Mouse (Mus musculus) neural tube, embryonic 14.5 days (tissue): ENCODE data around the gene Ttc39b. TPM values are rescaled to one million over a fixed set of nuclear protein-coding genes. Genes with fewer than 3 reads are reported as not detected.

Experiments used
- ATAC-seq: fragments of 200-750 bp; cut with Nextera tagmentation; 2 replicates; pipeline ENCODE4 v1.8.0; 2017; ENCODE audit warnings: low read depth, mild to moderate bottlenecking, moderate TSS enrichment, moderate library complexity
- H3K27ac ChIP-seq: fragments of 300-500 bp; sonication (generic); 2 replicates; pipeline ENCODE4 v1.5.1; 2014; ENCODE audit warnings: low read depth, mild to moderate bottlenecking, control low read depth, low read length, moderate library complexity, mixed read lengths
- H3K27me3 ChIP-seq: fragments of 300-500 bp; sonication (generic); 2 replicates; pipeline ENCODE4 v1.6.1; 2014; ENCODE audit warnings: low read length; ENCODE audit not compliant: control insufficient read depth, insufficient read depth
- H3K36me3 ChIP-seq: fragments of 300-500 bp; sonication (generic); 2 replicates; pipeline ENCODE4 v1.6.1; 2014; ENCODE audit warnings: low read length, mixed read lengths; ENCODE audit not compliant: control insufficient read depth, insufficient read depth
- H3K4me1 ChIP-seq: fragments of 300-500 bp; sonication (generic); 2 replicates; pipeline ENCODE4 v1.6.1; 2014; ENCODE audit warnings: low read length; ENCODE audit not compliant: control insufficient read depth, insufficient read depth
- H3K4me2 ChIP-seq: fragments of 300-500 bp; sonication (generic); 2 replicates; pipeline ENCODE4 v1.6.1; 2014; ENCODE audit warnings: mild to moderate bottlenecking, low read depth, low read length, control low read depth
- H3K4me3 ChIP-seq: fragments of 300-500 bp; sonication (generic); 2 replicates; pipeline ENCODE4 v1.5.1; 2014; ENCODE audit warnings: low read depth, low read length, control low read depth, mixed read lengths
- H3K9ac ChIP-seq: fragments of 300-500 bp; sonication (generic); replicated peaks from 2 replicates; pipeline ENCODE4 v1.6.1; 2014; ENCODE audit warnings: low read depth, mild to moderate bottlenecking, control low read depth, low read length, mixed read lengths
- H3K9me3 ChIP-seq: fragments of 300-500 bp; sonication (generic); 2 replicates; pipeline ENCODE4 v1.6.1; 2016; ENCODE audit warnings: low read length; ENCODE audit not compliant: control insufficient read depth
- WGBS: fragments of 180-500 bp; shearing (Covaris S2); extraction: QIAGEN DNeasy Blood & Tissue Kit; methylation state at CpG from one replicate; pipeline ENCODE4 v1.1.7; 2014; 5-methylcytosine and 5-hydroxymethylcytosine counted together
- polyA plus RNA-seq: library from polyadenylated mRNA; unstranded; fragments of >200 nt; fragmentation: Nextera tagmentation; extraction: Ambion mirVana; gene quantifications from 2 replicates; pipeline ENCODE4 v1.2.1, GENCODE M21; 2014

Gene Ttc39b
- polyA plus RNA-seq, 1 experiment from 2014 or later = 10.9 TPM

DNA sequence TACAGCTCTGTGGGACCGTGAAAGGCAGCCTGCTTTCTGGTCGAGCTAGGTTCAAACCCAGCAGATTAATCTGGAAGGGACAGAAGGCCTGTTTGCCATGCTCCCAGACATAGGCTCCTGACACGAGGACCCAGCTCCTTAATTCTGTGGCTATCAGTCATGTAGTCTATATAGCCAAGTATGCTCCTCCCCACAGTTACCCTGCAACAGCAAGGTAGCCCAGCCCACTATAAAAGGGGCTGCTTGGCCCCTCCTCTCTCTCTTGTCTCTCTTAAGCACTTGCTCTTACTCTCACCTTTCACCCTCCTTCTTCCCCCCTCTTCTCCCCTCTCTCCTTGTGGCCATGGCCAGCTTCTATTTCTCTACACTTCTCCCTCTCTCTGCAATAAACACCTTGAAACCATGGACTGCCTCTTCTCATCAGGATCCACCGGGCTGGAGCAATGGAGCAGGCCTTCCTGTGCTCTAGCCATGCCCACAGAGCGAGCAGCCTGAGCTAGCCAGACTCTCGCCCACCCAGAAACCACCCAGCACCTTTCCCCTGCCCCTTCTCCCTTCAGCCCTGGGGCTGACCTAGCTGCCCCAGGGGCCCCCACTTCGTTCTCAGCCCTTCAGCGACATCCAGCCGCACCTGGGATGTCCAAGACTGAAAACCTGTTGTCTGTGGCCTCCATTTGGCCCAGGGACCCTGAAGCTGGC lies 51.0 kb downstream of the Ttc39b start:
- Histone ChIP-seq H3K4me2 (no peak overlapping the region), H3K27ac (no peak overlapping the region), H3K9ac (no peak overlapping the region), H3K4me3 (no peak overlapping the region), H3K36me3 (no peaks in the 10 kb centered on the region), H3K4me1 (no peaks in the 10 kb centered on the region), H3K9me3 (no peaks in the 10 kb centered on the region), H3K27me3 (no peaks in the 10 kb centered on the region)
- no peak for ATAC-seq
- 87% methylated on average over 9 of the region's 9 CpGs for WGBS

DNA sequence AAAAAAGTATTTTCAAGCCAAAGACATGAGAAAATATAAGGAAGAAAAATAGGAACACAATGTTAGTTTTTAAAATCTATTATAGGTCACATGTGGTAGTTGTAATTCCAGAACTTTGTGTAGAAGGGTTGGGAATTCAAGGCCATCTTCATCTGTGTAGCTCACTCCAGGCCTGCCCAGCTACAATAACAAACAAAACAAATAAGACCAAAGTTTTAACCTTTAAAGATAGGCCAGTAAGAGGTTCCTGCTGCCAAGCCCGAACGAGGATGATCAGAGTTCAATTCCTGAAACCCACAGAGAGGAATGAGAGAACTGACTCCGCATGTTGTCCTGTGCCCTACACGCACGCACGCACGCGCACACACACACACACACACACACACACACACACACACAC lies 53.6 kb downstream of the Ttc39b start:
- H3K4me1 ChIP-seq = no peaks in the 10 kb centered on the region
- H3K4me2 ChIP-seq = no peak overlapping the region
- no peaks in the 10 kb centered on the region for H3K9me3 ChIP-seq
- H3K27ac ChIP-seq = no peak overlapping the region
- no peak overlapping the region for H3K9ac ChIP-seq
- WGBS = 95% methylated on average over 8 of the region's 8 CpGs
- no peaks in the 10 kb centered on the region for H3K27me3 ChIP-seq
- no peaks in the 10 kb centered on the region for H3K36me3 ChIP-seq
- H3K4me3 ChIP-seq = no peak overlapping the region
- ATAC-seq = no peak

DNA sequence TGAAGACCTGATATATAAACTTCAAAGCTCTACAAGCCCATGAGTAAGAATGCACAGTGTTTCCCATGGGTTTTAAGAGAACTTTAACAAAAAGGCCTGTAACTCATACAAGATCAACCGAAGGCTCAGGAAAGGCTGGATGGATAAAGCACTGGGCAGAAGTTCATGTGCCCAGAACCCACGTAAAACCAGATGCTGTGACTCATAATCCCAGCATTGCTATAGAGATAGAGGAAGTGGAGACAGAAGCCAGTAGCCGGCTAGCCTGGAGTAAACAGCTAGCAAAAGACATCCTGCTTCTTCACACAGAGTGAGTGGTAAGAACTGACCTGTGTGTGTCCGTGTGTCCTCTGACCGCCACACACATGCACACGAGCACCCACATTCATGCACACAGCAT lies 54.4 kb downstream of the Ttc39b start:
- H3K36me3 ChIP-seq = no peaks in the 10 kb centered on the region
- H3K4me1 ChIP-seq = no peaks in the 10 kb centered on the region
- WGBS = 92% methylated on average over 6 of the region's 6 CpGs
- H3K27me3 ChIP-seq = no peaks in the 10 kb centered on the region
- H3K4me2 ChIP-seq = no peak overlapping the region
- no peak overlapping the region for H3K9ac ChIP-seq
- ATAC-seq = no peak
- no peak overlapping the region for H3K4me3 ChIP-seq
- no peaks in the 10 kb centered on the region for H3K9me3 ChIP-seq
- no peak overlapping the region for H3K27ac ChIP-seq

DNA sequence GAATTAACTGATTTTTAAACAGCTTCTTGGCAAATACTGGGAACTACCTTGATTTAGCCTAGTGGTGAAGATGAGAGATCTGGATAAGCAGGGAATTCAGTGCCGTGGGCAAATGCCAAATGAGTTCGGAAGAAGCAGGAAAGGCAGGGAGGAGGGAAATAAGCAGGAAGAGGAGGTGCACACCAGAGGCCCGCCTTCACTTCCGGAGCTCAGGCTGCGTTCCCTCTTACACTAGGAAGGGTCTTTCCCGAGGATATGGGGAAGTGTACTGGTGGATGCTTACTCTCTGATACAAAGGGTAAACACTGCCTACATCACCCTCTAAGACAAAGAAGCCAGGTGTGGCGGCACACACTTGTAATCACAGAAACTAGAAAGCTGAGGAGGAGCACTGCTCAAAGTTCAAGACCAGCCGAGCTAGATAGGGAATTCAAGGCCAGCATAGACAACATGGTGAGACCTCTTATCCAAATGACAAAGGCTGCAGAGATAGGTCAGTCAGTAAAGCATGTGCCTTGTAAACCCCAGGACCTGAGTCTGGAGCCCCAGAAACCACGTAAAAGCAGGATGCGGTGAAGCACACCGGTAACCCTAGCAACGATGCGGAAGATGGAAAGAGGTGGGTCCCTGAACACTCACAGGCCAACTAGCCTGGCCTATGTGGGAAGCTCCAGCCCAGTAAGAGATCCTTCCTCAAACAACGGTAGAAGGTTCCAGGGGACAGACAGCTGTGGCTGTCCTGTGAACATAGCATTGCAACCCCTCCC lies 57.9 kb downstream of the Ttc39b start:
- H3K27me3 ChIP-seq = no peaks in the 10 kb centered on the region
- H3K4me1 ChIP-seq = no peaks in the 10 kb centered on the region
- 75% methylated on average over 14 of the region's 14 CpGs for WGBS
- peak; percentile 28; the same call in 1 of the 2 replicates for ATAC-seq
- H3K4me3 ChIP-seq = no peak overlapping the region
- no peak overlapping the region for H3K9ac ChIP-seq
- no peak overlapping the region for H3K27ac ChIP-seq
- H3K9me3 ChIP-seq = no peaks in the 10 kb centered on the region
- no peaks in the 10 kb centered on the region for H3K36me3 ChIP-seq
- no peak overlapping the region for H3K4me2 ChIP-seq

DNA sequence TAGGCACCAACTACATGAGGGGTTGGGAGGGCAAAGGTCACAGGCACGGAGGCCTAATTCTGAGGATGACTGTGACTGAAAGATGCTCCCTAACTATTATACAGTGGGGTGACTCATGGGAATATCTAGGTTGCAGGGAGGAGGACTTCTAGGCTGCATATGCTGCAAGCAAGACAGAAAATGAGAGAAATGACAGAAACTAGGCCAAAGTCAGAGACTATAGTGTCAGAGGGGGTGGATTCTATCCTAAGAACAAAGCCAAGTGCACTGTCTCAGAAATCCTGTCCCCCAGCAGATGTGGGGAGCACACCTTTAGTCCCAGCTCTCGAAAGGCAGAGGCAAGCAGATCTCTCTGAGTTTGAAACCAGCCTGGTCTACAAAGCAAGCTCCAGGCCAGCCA lies 59.2 kb downstream of the Ttc39b start:
- no peak overlapping the region for H3K27ac ChIP-seq
- H3K4me2 ChIP-seq = no peak overlapping the region
- no peaks in the 10 kb centered on the region for H3K27me3 ChIP-seq
- H3K4me3 ChIP-seq = no peak overlapping the region
- 95% methylated on average over 2 of the region's 2 CpGs for WGBS
- no peak overlapping the region for H3K9ac ChIP-seq
- no peak for ATAC-seq
- H3K4me1 ChIP-seq = no peaks in the 10 kb centered on the region
- H3K36me3 ChIP-seq = no peaks in the 10 kb centered on the region
- no peaks in the 10 kb centered on the region for H3K9me3 ChIP-seq

DNA sequence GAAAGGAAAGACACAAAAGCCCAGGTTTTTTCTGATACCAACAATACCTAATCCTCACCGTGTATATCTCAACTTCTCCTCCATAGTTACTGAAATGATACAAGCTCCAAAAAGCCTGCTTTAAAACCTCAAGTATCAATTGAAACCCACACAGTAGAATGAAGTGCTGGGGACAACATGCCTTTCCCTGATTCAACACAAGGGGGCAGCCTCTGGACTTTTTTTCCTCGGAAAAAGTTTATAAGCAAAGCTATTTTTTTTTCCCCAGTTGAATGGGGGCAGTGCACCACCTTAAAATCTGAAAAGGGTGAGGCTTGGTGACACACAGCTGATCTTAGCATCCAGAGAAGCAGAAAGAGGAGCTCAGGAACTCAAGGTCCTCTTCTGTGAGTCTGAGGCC lies 62.1 kb downstream of the Ttc39b start:
- Histone ChIP-seq H3K36me3 (no peaks in the 10 kb centered on the region), H3K9me3 (no peaks in the 10 kb centered on the region)
- WGBS = 11% methylated on average over 2 of the region's 2 CpGs

DNA sequence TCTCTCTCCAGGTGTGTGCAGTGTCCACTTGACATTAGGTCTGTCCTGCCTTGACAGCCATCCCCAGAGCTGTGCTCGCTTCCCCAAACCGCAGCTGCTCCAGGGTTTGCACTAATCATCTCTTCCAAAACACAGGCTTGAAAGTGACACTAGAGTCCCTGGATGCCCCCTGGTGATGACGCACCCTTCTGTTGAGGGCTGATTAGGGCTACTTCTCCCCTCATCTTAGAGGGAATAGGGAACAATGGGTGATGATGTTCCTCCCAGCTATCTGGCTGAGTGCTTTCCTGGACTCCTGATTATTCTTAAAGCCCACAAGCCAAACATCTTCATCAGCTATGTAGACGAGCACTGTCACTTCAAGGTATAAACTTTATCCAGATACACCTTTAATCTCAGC lies 64.4 kb downstream of the Ttc39b start:
- Histone ChIP-seq H3K9ac (no peak overlapping the region), H3K27ac (no peak overlapping the region), H3K27me3 (no peaks in the 10 kb centered on the region), H3K9me3 (no peaks in the 10 kb centered on the region), H3K4me1 (no peaks in the 10 kb centered on the region), H3K36me3 (no peaks in the 10 kb centered on the region), H3K4me2 (no peak overlapping the region), H3K4me3 (no peak overlapping the region)
- WGBS = 90% methylated on average over 4 of the region's 4 CpGs
- no peak for ATAC-seq

More for the DNA sequence above, 62.1 kb downstream of the Ttc39b start:
- no peak for ATAC-seq
- no peak overlapping the region for H3K9ac ChIP-seq
- no peaks in the 10 kb centered on the region for H3K4me1 ChIP-seq
- no peaks in the 10 kb centered on the region for H3K27me3 ChIP-seq
- no peak overlapping the region for H3K4me2 ChIP-seq
- H3K4me3 ChIP-seq = no peak overlapping the region
- no peak overlapping the region for H3K27ac ChIP-seq

DNA sequence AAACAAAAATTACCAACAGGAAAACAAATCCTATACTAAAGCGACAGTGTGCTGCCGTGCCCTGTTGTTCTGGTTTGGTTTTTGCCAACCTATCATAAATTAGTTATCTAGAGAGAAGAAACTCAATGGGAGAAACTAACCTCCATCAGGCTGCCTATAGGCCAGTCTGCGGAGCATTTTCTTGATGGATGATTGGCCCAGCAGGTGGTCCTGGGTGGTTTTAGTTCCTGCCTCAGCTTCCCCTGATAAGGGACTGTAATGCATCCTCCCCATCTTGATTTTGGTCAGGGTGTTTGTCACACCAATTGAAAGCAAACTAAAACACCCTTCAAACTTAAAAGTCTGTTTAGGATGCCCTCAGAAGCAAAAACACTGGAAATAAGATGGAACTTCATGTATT lies 65.8 kb downstream of the Ttc39b start:
- no peak overlapping the region for H3K9ac ChIP-seq
- no peak overlapping the region for H3K4me2 ChIP-seq
- WGBS = 88% methylated on average over 3 of the region's 3 CpGs
- no peak for ATAC-seq
- no peak overlapping the region for H3K4me3 ChIP-seq
- no peaks in the 10 kb centered on the region for H3K4me1 ChIP-seq
- H3K9me3 ChIP-seq = no peaks in the 10 kb centered on the region
- H3K27me3 ChIP-seq = no peaks in the 10 kb centered on the region
- H3K36me3 ChIP-seq = no peaks in the 10 kb centered on the region
- H3K27ac ChIP-seq = no peak overlapping the region
